Mouse (Mus musculus) adrenal gland, postnatal 10 days (tissue): ENCODE results near the gene Hoxd10. TPM values are rescaled to one million over a fixed set of nuclear protein-coding genes. Genes with fewer than 3 reads are reported as not detected.
A peak's percentile ranks its signal among the peaks of the same experiment; 100 is the strongest.

Experiments
- microRNA-seq: library from miRNA; unstranded; fragments of <30 nt; microRNA quantifications from one replicate; pipeline ENCODE4 v1.2.0, GENCODE M21; 2021
- total RNA-seq, 2 experiments: library from RNA; stranded (reverse); gene quantifications; 2 replicates each; pipeline ENCODE4 v1.2.3; 2021

Hoxd10 gene
- total RNA-seq, 2 experiments from 2014 or later, result 0.15 to 0.27 TPM

Small RNA genes within 50 kb of the gene (microRNA-seq; reads per million reads assigned to microRNA genes)
- gene Gm44463 (not detected), gene Mir10b (14,400 reads per million, percentile 95 among the genes with 10 or more reads in this experiment)

Other genes starting within 250 kb of the Hoxd10 start
- 10 to 100 TPM; 12.2 to 21.7 TPM for gene Lnpk, start 112.5 kb upstream of the Hoxd10 start, total RNA-seq
- not detected for gene Evx2, start 32.4 kb upstream of the Hoxd10 start, total RNA-seq
- not detected for gene Hoxd13, start 23.6 kb upstream of the Hoxd10 start, total RNA-seq
- gene Hoxd12, start 16.9 kb upstream of the Hoxd10 start, total RNA-seq, result not detected
- gene Hoxd11, start 12.4 kb upstream of the Hoxd10 start, total RNA-seq, result not detected
- 1 to 10 TPM; 4.6 TPM for gene Hoxd9, start 5.8 kb downstream of the Hoxd10 start, total RNA-seq
- gene Hoxd8, start 12.7 kb downstream of the Hoxd10 start, total RNA-seq, result 10 to 100 TPM; 25.0 to 26.2 TPM
- under 1 TPM; 0.33 to 0.42 TPM for gene Hoxd3, start 20.0 kb downstream of the Hoxd10 start, total RNA-seq
- 10 to 100 TPM in 1 of 2 experiments, 1 to 10 TPM in 1; 7.0 to 18.8 TPM for gene Hoxd4, start 20.0 kb downstream of the Hoxd10 start, total RNA-seq
- gene Gm28230, start 34.8 kb downstream of the Hoxd10 start, total RNA-seq, result 1 to 10 TPM in 1 of 2 experiments, under 1 TPM in 1; 0.69 to 1.7 TPM
- gene Hoxd1, start 71.1 kb downstream of the Hoxd10 start, total RNA-seq, result not detected
- gene Mtx2, start 133.9 kb downstream of the Hoxd10 start, total RNA-seq, result 100 to 1,000 TPM; 107 to 135 TPM